Mouse (Mus musculus) testis, adult 2 months (tissue): Measurements from ENCODE around the gene Timm8a2.

Source experiments
- CTCF ChIP-seq: fragments of 200-500 bp; IDR thresholded peaks from 2 replicates; pipeline ENCODE4 v1.5.1; 2012; ENCODE audit warnings: low read depth, mild to moderate bottlenecking, inconsistent platforms, low read length, moderate library complexity; ENCODE audit not compliant: control insufficient read depth, insufficient read depth, insufficient replicate concordance
- POLR2A ChIP-seq: fragments of 200-500 bp; IDR thresholded peaks from 2 replicates; pipeline ENCODE4 v1.6.1; 2012; ENCODE audit warnings: low read depth, mild to moderate bottlenecking, inconsistent platforms, low read length, moderate library complexity; ENCODE audit not compliant: control insufficient read depth

GRCm38 (mm10) chr14:121999455-121999854 is 35.0 kb upstream of the Timm8a2 start:
- TF ChIP-seq CTCF (no peak), POLR2A (no peak)
